Mouse (Mus musculus): ENCODE data around the gene Armcx1. TPM values are rescaled to one million over a fixed set of nuclear protein-coding genes. Genes with fewer than 3 reads are reported as not detected.

Gene Armcx1
- polyA plus RNA-seq, 1 experiment from 2014 or later, result 44.6 TPM

Small RNAs within 50 kb of the gene (microRNA-seq; reads per million reads assigned to microRNA genes)
- gene Mir7093, result not detected

Other genes with a start within 250 kb of the Armcx1 start
- gene Taf7l, start 241.5 kb upstream of the Armcx1 start, polyA plus RNA-seq (2016; fragmentation: Nextera tagmentation; extraction: Ambion mirVana), result not detected in 2 replicates
- 83.6 and 105 TPM in 2 replicates for gene Timm8a1, start 176.1 kb upstream of the Armcx1 start, polyA plus RNA-seq (2016; fragmentation: Nextera tagmentation; extraction: Ambion mirVana)
- gene Btk, start 134.4 kb upstream of the Armcx1 start, polyA plus RNA-seq (2016; fragmentation: Nextera tagmentation; extraction: Ambion mirVana), result 1.0 and 1.3 TPM in 2 replicates
- gene Rpl36a, start 132.3 kb upstream of the Armcx1 start, polyA plus RNA-seq (2016; fragmentation: Nextera tagmentation; extraction: Ambion mirVana), result 260 and 328 TPM in 2 replicates
- 7.9 and 9.2 TPM in 2 replicates for gene Gla, start 116.8 kb upstream of the Armcx1 start, polyA plus RNA-seq (2016; fragmentation: Nextera tagmentation; extraction: Ambion mirVana)
- 224 and 230 TPM in 2 replicates for gene Hnrnph2, start 116.8 kb upstream of the Armcx1 start, polyA plus RNA-seq (2016; fragmentation: Nextera tagmentation; extraction: Ambion mirVana)
- gene Armcx4, start 31.4 kb upstream of the Armcx1 start, polyA plus RNA-seq (2016; fragmentation: Nextera tagmentation; extraction: Ambion mirVana), result 5.9 and 6.6 TPM in 2 replicates
- gene Armcx6, start 33.5 kb downstream of the Armcx1 start, polyA plus RNA-seq (2016; fragmentation: Nextera tagmentation; extraction: Ambion mirVana), result 13.6 and 15.6 TPM in 2 replicates
- gene Armcx3, start 38.6 kb downstream of the Armcx1 start, polyA plus RNA-seq (2016; fragmentation: Nextera tagmentation; extraction: Ambion mirVana), result 53.2 and 56.2 TPM in 2 replicates
- gene Armcx2, start 91.3 kb downstream of the Armcx1 start, polyA plus RNA-seq (2016; fragmentation: Nextera tagmentation; extraction: Ambion mirVana), result 88.7 and 89.5 TPM in 2 replicates
- 0.46 and 0.57 TPM in 2 replicates for gene Nxf2, start 246.8 kb downstream of the Armcx1 start, polyA plus RNA-seq (2016; fragmentation: Nextera tagmentation; extraction: Ambion mirVana)

Data from midbrain, embryonic 10.5 days (tissue).